Mouse (Mus musculus) bone marrow macrophage, adult 2 months (primary cell): ENCODE measurements around the gene Lst1.

Source experiments
- CTCF ChIP-seq: IDR thresholded peaks from 2 replicates; pipeline ENCODE4 v1.5.1; 2012; ENCODE audit warnings: low read depth, mild to moderate bottlenecking, low read length, moderate library complexity
- POLR2A ChIP-seq: IDR thresholded peaks from 2 replicates; pipeline ENCODE4 v1.6.1; 2012; ENCODE audit warnings: mild to moderate bottlenecking, low read depth, low read length, borderline replicate concordance

GRCm38 (mm10) chr17:35194844-35195630, 6.8 kb upstream of the Lst1 start:
- no peak for TF ChIP-seq POLR2A
- TF ChIP-seq CTCF = no peak
